Mouse (Mus musculus) skeletal muscle tissue, adult 2 months (tissue): ENCODE results near the gene Sf3b2.

ENCODE experiments used
- DNase-seq: peaks from one replicate; pipeline ENCODE4 v3.0.0-alpha.2; 2012; ENCODE audit warnings: low read depth, low spot score

Gene Sf3b2

GRCm38 (mm10) chr19:5294972-5295735 lies at the start of gene Sf3b2:
Gene Sf3b2, minus strand, starts transcription at chr19:5295455.
- peak; percentile 99 for DNase-seq

- no peak for DNase-seq
Measured at GRCm38 (mm10) chr19:5341360-5341759, 46.1 kb upstream of the Sf3b2 start.

- DNase-seq = peak; percentile 69
Measured at GRCm38 (mm10) chr19:5337975-5338374, 42.7 kb upstream of the Sf3b2 start.

GRCm38 (mm10) chr19:5335441-5335840 lies 40.2 kb upstream of the Sf3b2 start, which contains the start of gene Catsper1:
Gene Catsper1, plus strand, starts transcription at chr19:5335741.
- DNase-seq = no peak

GRCm38 (mm10) chr19:5334741-5335140 lies 39.5 kb upstream of the Sf3b2 start:
- no peak for DNase-seq

GRCm38 (mm10) chr19:5327970-5328369 lies 32.7 kb upstream of the Sf3b2 start:
- DNase-seq = no peak

- DNase-seq = no peak
Measured at GRCm38 (mm10) chr19:5323801-5324200, 28.5 kb upstream of the Sf3b2 start.

GRCm38 (mm10) chr19:5313189-5313588 lies 17.9 kb upstream of the Sf3b2 start:
- no peak for DNase-seq

- DNase-seq = no peak
Measured at GRCm38 (mm10) chr19:5309025-5309424, 13.8 kb upstream of the Sf3b2 start.

GRCm38 (mm10) chr19:5306968-5307734 lies 11.9 kb upstream of the Sf3b2 start:
- no peak for DNase-seq

GRCm38 (mm10) chr19:5306279-5306678 lies 11.0 kb upstream of the Sf3b2 start:
- DNase-seq = no peak

GRCm38 (mm10) chr19:5302455-5302854 lies 7.2 kb upstream of the Sf3b2 start:
- no peak for DNase-seq

- DNase-seq = no peak
Measured at GRCm38 (mm10) chr19:5300588-5300987, 5.3 kb upstream of the Sf3b2 start.

GRCm38 (mm10) chr19:5297903-5298800 lies 2.9 kb upstream of the Sf3b2 start, which contains the start of gene Gal3st3:
Gene Gal3st3, plus strand, starts transcription at chr19:5298331.
- no peak for DNase-seq

- DNase-seq = no peak
Measured at GRCm38 (mm10) chr19:5296630-5297029, 1.4 kb upstream of the Sf3b2 start.

GRCm38 (mm10) chr19:5295736-5296075 lies 451 bp upstream of the Sf3b2 start:
- DNase-seq = no peak

- DNase-seq = no peak
Measured at GRCm38 (mm10) chr19:5278381-5278780, 16.9 kb downstream of the Sf3b2 start.

GRCm38 (mm10) chr19:5277140-5277539 lies 18.1 kb downstream of the Sf3b2 start:
- DNase-seq = no peak

GRCm38 (mm10) chr19:5276531-5276930 lies 18.7 kb downstream of the Sf3b2 start:
- DNase-seq = no peak

GRCm38 (mm10) chr19:5275736-5276135 lies 19.5 kb downstream of the Sf3b2 start:
- DNase-seq = no peak

- no peak for DNase-seq
Measured at GRCm38 (mm10) chr19:5274641-5275040, 20.6 kb downstream of the Sf3b2 start.

- no peak for DNase-seq
Measured at GRCm38 (mm10) chr19:5273916-5274315, 21.3 kb downstream of the Sf3b2 start.
